Mouse (Mus musculus): ENCODE data around the gene Dhrs3. TPM values are rescaled to one million over a fixed set of nuclear protein-coding genes. Genes with fewer than 3 reads are reported as not detected.

Dhrs3 gene
- polyA plus RNA-seq, 1 experiment from 2014 or later = 7.7 TPM

DNA sequence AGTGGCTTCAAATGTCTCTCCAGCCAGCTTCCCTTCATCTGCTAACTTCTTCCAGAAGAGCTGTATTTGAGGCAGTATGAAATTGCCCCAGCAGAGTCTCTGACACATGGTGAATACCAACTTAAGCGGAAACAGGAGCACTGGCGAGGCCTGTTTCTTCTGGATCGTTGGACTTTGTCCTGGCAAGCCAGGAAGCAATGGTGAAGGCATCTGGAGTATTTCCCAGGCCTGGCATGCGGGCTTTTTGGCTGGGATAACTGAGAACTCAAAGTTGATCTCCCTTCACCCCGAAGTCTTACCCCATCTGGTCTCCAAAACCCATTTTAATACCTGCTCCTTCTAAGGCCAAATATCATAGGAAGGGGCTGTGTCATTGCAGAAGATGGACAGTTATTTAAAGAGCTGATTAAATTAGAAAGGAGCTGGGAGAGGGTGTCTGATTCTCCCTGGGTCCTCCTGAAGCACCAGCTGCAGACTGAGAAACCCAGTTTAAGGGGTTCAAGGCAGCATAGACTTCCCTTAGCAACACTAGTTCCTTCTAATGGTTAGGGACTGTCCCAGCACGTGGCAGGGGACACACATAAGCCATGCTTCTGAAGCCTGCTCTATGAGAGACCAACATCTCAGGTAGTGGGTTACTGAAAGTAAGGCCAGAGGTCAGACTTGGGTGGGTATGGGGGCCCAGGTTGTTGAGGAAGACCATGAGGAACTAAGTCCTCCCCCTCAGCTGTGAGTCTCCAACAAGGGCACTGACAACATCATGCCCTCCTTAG is 80.5 kb downstream of the Dhrs3 start:
- Histone ChIP-seq H3K4me2 (no peak overlapping the region), H3K9ac (no peak overlapping the region), H3K27me3 (no peaks in the 10 kb centered on the region), H3K4me1 (no peaks in the 10 kb centered on the region), H3K36me3 (replicated peaks) (no peaks in the 10 kb centered on the region), H3K27ac (no peak overlapping the region), H3K9me3 (no peaks in the 10 kb centered on the region), H3K4me3 (replicated peaks) (no peak overlapping the region)
- WGBS = 85% methylated on average over 6 of the region's 6 CpGs
- ATAC-seq (ENCODE audit: low FRiP score) = no peak

DNA sequence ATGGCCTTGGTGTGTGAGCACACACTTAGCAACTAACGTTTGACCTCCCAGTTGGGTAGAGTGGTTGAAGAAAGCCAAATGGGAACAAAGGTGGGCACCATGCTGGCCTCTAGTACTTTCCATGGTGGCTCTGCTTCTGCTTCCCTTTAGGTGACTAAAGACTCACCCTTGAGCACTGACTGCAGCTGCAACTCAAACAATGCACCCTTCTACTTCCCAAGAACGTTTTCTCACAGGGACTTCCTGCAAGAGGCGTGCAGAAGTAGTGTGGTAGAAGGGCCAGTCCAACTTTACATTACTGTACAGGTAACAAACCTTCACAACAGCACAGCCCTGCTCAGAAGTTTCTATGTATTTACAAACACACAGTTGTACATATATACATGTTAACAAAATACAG is 81.8 kb downstream of the Dhrs3 start:
- H3K27ac ChIP-seq = no peak overlapping the region
- ATAC-seq (ENCODE audit: low FRiP score) = no peak
- no peaks in the 10 kb centered on the region for H3K36me3 ChIP-seq (replicated peaks)
- H3K9ac ChIP-seq = no peak overlapping the region
- H3K4me1 ChIP-seq = no peaks in the 10 kb centered on the region
- no peak overlapping the region for H3K4me2 ChIP-seq
- no peaks in the 10 kb centered on the region for H3K27me3 ChIP-seq
- no peaks in the 10 kb centered on the region for H3K9me3 ChIP-seq
- 87% methylated on average over 3 of the region's 3 CpGs for WGBS
- H3K4me3 ChIP-seq (replicated peaks) = no peak overlapping the region

DNA sequence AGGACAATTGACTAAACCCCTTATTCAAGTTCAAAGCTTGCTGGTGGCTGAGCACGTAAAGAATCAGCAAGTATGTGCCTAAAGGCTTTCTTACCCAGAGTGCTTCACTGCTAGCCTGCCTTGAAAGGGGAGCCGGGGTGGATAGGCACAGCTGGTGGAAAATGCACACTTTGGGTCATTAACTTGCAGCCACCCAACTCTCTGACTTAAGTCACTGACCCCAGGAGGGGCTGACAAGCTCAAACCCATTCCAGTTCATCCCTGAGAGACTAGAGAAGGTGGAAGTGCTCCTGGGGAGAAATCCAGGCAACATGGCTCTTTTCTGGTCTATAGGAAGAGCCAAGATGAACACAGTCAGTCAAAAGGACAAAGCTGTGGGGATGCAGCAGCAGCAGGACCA is 82.9 kb downstream of the Dhrs3 start:
- Histone ChIP-seq H3K4me1 (no peaks in the 10 kb centered on the region), H3K9ac (no peak overlapping the region), H3K4me3 (replicated peaks) (no peak overlapping the region), H3K4me2 (no peak overlapping the region), H3K9me3 (no peaks in the 10 kb centered on the region), H3K27me3 (no peaks in the 10 kb centered on the region), H3K36me3 (replicated peaks) (no peaks in the 10 kb centered on the region), H3K27ac (no peak overlapping the region)
- WGBS = 38% methylated on average over 2 of the region's 2 CpGs
- no peak for ATAC-seq (ENCODE audit: low FRiP score)

DNA sequence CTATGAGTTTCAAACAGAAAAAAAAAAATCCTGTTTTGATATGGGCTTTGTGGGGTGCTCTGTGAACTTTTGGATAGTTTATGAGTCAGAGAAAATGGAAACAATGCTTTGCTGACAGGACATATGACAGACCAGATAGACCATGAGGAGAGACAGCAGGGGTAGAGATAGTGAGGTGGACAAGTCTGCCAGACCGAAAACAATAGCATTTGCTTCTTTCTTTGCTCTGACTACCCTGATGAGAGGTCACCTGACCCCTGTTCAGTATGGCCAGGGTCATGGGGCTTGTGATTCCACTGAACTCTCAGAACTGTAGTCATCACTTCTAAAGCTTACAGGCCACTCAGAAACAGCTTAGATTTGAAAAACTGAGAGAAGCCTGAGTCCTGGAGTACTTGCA is 84.4 kb downstream of the Dhrs3 start:
- Histone ChIP-seq H3K4me3 (replicated peaks) (no peak overlapping the region), H3K4me1 (no peaks in the 10 kb centered on the region), H3K27ac (no peak overlapping the region), H3K4me2 (no peak overlapping the region), H3K9ac (no peak overlapping the region), H3K9me3 (no peaks in the 10 kb centered on the region), H3K36me3 (replicated peaks) (no peaks in the 10 kb centered on the region), H3K27me3 (no peaks in the 10 kb centered on the region)
- ATAC-seq (ENCODE audit: low FRiP score) = no peak
- WGBS = 73% methylated on average over 1 of the region's 1 CpGs

Other genes starting within 250 kb of the Dhrs3 start
- gene Gm436, start 206.5 kb upstream of the Dhrs3 start, polyA plus RNA-seq (2016; fragmentation: Nextera tagmentation; extraction: Ambion mirVana) = not detected in 2 replicates
- gene Gm13178, start 171.4 kb upstream of the Dhrs3 start, polyA plus RNA-seq (2016; fragmentation: Nextera tagmentation; extraction: Ambion mirVana) = not detected in 2 replicates
- not detected in 2 replicates for gene Gm438, start 106.2 kb upstream of the Dhrs3 start, polyA plus RNA-seq (2016; fragmentation: Nextera tagmentation; extraction: Ambion mirVana)

All from forebrain, embryonic 12.5 days (tissue).